Mouse (Mus musculus) lung, postnatal 4 days (tissue): ENCODE measurements around the gene Epha2.
A peak's percentile ranks its signal among the peaks of the same experiment; 100 is the strongest.

ENCODE experiments used
- DNase-seq, 2 experiments: peaks; one replicate each; pipeline ENCODE4 v3.0.0; 2021

The Epha2 gene

DNA sequence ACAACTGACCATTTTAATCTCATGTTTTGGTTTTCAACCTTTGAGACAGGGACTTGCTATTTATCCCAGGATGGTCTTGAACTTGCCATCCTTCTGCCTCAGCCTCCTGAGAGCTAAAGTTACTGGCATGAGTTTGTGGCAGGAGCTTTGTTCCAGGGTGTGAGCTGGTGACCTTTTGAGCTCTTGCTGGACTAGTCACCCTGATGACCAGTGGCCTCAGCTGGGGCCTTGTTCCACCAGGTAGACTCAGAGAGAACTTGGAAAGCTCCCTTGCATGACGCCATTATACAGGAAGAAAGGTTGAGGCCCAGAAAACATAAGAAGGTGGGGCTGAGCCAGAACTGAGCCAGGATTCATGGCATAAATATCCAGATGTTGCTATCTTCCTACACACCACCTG lies 20.6 kb upstream of the Epha2 start:
- DNase-seq: no peak

DNA sequence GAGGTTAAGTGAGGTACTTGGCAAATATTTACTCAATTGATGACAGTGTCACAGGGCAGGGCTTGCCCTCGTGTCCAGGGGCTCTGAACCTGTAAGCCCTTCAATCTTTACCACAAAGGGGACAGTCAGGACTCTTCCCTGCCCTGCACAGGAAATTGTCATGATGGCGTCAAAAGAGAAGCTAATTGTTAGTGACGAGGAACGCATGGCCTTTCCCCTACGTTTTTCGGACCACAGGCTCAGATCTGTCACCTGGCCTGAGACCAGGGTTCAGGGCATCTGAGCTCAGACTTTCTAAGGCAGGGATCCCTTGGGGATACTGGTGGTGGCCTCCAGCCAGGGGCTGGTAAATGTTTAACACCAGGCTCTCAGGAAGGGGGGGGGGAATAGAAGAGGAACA lies 19.9 kb upstream of the Epha2 start:
- DNase-seq: peak; percentile 49 to 73

DNA sequence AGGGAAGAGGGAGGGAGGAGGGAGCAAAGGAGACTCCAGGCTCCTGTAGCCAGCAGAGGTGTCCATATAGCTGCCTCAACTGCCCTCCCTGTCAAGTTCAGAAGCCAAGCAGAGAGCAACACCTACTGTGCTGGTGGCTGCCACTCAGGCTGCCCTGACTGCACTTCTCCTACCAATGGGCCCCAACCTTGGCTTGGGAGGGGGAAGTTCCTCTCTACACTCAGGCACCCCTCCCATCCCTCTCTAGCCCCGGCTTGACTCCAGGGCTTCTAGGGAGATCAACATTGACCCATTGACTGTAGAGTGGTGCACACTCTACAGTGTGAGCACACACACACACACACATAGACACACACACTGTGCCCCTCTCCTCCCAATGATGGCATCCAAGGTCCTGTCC lies 19.5 kb upstream of the Epha2 start:
- DNase-seq: no peak

DNA sequence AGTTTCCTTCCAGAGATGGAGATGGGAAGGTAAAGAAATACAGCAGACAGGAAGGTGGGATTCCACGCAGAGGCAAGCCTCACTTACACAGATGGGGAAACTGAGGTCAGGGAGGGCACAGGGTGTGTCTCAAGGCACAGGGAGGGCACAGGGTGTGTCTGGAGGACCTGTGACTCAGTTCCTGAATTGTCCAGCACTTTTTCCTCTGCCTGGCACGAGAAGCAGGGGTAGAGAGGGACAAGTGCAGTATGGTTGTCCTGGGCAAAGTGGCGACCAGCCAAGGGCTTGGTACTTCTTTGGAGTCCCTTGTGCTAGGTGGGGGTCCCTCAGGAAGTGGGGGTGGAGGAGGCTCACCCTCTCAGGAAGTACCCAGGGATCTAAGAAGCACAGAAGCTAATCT lies 19.0 kb upstream of the Epha2 start:
- peak in 1 of 2 experiments; percentile 59 for DNase-seq

DNA sequence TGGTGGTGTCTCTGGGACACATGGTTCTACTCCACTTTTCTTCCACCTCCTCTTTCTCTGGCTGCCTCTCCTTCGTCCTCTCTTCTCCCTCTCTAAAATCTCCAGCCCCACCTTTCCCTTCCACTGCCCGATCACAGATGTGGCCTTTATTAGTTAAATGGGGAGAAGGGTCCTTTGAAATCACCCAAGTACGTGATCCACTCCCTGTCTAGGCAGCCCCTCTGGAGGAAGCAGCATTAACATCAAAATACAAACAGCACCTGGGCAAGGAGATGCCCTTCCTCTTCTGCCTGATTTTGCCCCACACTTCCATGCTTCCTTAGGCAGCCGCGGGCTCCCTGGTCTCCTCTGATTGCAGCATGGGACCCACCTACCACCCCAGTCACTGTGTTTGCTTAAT lies 18.4 kb upstream of the Epha2 start:
- no peak for DNase-seq

DNA sequence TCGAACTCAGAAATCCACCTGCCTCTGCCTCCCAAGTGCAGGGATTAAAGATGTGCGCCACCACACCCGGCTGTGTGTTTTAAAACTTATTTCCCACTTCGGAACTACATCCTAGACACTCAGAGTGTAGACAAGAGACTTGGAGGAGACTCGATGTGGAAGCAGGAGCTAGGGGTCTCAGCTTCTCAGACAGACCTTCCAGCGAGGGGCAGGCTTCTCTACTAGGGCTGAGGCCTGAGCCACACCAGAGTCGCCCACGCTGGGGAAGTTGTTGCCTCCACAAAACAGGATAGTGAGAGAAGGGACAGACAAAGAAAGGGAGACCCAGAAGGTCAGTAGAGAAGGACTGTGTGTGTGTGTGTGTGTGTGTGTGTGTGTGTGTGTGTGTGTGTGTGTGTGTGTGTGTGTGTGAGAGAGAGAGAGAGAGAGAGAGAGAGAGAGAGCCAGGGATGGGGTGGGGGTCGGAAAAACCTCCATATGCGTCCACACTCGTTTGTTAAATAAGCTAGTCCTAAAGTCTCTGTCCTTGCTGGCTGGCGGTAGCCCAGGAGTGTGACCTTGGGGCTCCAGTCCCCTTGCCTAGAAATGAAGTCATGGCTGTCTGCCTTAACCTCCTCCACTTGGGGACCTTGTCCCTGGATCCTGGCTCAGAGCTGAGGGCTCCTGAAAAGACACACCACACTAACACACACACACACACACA lies 17.7 kb upstream of the Epha2 start:
- DNase-seq: no peak

DNA sequence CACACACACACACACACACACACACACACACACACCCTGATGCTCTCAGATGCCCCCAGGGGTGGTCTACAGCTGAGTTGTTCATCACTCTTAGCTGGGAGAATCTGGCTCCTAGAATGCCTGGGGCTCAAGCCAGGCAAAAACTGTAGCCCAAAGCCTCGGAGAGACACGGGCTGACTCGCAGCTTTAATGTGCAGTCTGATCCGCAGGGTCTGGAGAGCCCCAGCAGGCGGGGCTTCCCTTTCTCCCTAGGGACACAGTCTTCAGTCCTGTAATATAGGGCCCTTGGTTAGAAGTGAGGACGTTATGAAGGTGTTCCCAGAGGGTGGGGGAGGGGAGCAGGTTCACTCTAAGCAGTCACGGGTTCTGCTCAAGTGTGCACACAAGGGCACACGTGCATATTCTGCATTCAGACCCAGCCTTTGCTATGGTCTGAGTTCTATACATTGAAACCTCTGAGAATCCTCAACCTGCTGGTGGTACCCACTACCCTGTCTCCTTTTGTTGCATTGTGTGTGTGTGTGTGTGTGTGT lies 17.1 kb upstream of the Epha2 start:
- DNase-seq: no peak

DNA sequence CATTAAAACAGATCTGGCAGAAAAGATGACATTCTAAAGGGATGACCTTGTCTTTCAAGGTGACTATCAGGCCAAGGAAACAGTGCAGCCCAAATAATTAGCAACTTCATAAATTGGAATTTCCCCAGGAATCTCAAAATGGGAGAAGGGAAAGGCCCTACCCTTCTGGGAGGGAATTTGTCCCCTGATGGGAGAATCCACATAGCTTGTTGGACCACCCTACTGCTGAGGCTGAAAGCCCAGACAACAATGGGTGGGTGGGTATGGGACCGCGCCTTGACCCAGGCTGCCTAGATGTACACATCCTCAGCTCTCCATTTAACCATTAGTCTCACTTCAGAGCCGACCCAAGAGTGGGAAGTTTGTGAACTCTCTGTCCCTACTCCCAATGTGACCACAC lies 16.6 kb upstream of the Epha2 start:
- DNase-seq: no peak

DNA sequence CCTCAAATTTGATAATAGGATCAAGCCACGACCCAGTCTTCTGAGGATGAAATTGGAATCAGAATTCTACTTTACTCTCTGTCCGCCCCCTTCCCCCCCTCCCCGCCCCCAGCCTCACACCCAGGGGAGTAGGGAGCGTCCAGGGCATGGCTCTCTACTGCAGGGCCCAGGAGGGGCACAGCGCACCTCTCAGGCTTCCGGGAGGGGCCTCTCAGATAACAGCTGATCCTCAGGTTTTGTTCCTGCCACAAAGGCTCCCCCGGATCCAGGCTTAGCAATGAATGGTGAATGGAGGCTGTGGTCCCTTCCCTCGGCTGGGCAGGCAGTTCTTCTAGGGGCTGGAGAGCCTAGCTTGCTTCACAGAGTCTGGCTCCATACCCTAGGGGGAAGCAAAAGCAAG lies 15.9 kb upstream of the Epha2 start:
- DNase-seq: no peak

DNA sequence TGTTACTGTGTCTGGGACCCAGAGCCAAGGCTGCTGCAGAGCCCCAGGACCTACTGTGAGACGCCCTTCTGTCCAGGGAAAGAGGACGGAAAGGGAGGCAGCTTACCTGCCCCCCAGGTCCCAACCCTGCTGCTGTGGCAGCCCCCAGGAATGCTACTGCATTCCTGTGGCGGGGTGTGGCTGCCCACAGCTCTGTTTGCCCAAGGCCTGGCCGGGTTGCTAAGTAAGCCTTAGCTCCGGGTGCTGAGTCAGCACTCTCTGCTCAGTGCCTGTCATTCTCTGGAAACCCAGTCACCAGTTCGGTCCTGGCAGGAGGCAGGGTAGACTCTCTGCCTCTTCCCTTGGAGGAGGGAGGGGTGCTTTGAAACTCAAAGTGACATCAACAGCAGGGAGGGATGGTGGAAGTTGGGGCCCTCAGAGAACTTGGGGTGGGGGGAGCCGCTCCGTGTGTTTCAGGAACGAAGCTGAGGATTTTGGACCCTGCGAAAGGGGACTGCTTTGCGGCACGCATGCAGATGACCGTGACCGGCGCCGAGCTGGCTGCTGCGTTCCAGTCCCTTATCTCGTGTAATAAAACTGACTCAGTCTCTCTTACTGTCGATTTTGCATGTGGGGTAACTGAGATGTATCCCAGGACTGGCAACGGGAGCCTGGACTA lies 14.1 kb upstream of the Epha2 start:
- peak; percentile 76 to 87 for DNase-seq

DNA sequence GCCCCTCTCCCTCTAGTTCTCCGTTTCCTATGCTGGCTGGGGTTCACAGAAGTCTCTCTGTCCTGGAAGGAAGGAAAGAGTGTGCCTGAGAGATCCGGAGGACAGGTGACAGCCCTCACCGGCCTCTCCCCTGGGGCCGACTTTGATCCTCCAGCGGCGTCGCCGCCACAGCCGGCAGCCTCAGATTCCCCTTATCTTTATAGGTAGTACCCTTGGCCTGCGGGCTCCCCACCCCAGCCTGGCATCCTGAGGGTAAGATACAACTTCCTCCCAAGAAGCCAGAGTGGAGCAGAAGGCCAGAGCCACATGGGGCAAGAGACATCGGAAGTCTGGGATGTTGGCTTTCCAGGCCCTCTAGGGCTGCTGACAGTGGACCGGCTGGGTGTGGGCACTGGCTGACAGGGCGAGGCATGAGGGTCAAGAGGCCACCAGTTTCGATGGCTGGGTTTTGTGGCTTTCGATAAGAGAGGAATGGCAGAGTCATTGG lies 13.5 kb upstream of the Epha2 start:
- DNase-seq: peak in 1 of 2 experiments; percentile 52

DNA sequence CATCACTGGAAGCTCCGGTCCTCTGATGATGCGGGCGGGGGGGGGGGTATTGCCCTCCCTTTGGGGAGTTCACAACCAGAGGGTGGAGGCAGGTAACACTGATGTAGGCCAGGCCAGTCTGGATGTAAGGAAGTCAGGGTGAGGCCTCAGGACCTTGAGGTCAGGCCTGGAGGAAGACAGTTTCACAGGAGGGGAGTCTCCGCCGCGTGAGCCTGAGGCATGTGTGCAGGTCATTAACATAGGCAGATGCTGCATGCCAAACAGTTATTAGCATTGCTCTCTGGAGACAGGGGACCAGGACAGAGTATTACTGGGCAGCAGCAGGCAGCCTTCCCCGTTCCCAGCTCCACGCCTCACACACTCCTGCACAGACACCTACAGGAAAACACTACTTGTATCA lies 12.9 kb upstream of the Epha2 start:
- no peak for DNase-seq

DNA sequence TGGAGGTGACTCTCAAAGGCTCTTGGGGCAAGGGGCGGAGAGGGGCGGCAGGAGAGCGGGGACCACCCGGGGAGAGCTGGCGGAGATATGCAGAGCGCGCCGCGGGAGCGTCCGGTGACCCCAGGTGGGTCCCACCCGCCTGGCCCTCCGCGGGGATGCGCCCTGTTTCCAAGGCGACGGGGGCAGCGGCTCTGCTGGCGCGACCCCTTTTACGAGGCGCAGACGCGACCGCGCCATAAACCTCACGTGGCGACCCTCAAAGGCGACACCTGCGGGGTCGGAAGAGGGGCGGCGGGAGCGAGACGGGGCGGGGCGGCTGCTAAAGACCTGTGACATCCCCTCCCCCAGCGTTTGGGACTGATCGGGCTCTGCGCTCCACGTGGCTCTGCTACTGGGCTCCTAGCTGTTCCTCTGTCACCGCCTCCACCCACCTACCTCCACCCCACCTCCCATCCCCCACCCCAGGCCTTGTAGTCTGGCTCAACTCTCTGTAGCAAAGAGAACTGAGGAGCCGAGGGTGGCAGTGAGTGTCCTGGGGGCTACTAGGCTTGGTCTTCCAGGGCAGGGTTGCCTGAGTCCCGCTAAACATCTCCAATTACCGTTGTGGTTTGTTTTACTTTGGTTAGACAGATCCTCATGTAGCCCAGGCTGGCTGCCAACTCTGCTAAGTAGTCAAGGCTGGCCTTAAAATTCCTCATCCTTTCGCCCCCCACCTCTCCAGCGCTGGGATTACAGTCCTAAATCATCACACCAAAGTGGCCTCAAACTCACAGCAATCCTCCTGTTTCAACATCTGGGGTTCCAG lies 9.3 kb upstream of the Epha2 start:
- DNase-seq: no peak

DNA sequence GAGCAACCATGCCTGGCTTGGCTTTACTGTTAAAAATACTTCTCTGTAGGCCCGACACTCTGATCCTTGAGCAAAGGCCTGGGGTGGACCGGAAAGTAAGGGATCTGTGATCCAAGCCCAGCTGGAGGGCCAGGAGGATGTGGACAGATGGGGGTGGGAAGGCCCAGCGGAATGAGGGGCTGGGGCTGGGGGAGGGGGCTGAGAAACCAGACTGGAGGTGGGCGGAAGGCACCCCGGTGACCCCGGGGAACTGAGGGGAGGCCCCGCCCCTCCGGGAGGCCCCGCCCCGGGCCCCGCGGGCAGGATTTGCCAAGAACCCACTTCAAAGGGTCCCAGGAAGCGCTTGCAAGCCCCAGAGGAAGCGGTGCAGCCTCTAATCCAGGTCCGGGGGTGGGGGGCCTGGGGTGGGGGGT lies 5.3 kb upstream of the Epha2 start:
- DNase-seq: no peak

DNA sequence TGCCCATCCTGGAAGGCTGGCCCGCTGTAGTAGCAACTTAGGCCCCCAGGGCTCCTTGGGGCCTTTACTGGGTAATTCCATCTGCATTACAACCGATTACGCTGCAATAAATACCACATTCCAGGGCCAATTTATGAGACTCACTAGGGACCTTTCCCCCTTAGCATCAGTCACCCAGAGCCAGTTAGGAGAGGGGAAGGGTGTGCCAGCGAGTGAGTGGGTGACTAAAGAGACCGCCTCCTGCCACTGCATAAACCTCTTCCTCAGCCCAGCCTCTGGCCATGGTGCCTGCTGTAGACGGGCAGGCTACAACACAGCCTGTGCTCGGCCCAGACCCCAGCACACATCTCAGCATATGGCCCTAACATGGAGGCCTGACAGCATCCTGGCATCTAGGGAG lies 3.1 kb upstream of the Epha2 start:
- DNase-seq: no peak

DNA sequence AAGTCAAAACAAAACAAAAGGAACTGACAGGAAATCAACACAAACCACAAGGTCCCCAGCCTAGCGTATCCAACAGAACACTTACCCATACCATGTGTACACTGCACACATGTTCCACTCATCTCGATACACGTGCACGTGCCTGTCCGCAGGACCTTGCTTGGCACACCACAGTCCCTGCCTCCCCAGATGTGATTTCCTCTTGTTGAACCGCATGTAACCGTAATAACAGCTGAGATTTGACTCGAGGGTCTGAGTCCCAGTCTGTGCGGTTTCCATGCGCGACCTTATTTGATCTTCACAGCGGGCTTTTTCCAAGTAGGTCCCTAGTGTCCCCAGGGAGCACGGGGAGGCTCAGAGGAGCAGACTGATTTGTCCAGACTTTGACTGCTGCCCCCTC lies 1.7 kb upstream of the Epha2 start:
- DNase-seq: no peak

DNA sequence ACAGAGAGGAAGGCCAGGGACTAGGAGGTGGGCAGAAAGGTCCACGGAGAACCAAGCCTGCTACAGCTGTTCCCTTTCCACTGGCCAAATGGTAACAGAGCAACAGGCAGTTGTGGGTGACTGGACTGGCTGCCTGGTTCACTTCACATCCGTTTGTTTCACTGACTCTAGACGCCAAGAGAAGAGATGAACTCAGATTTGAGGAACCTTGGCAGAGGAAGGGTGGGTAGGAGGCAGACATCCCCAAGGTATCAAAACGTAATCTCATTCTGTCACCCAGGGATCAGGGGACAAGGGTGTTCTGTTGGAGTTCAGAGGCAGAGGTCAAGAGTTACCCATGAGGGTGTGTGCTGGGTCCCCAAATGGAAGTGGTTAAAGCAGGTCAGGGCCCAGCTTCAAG lies 844 bp upstream of the Epha2 start:
- DNase-seq: no peak

DNA sequence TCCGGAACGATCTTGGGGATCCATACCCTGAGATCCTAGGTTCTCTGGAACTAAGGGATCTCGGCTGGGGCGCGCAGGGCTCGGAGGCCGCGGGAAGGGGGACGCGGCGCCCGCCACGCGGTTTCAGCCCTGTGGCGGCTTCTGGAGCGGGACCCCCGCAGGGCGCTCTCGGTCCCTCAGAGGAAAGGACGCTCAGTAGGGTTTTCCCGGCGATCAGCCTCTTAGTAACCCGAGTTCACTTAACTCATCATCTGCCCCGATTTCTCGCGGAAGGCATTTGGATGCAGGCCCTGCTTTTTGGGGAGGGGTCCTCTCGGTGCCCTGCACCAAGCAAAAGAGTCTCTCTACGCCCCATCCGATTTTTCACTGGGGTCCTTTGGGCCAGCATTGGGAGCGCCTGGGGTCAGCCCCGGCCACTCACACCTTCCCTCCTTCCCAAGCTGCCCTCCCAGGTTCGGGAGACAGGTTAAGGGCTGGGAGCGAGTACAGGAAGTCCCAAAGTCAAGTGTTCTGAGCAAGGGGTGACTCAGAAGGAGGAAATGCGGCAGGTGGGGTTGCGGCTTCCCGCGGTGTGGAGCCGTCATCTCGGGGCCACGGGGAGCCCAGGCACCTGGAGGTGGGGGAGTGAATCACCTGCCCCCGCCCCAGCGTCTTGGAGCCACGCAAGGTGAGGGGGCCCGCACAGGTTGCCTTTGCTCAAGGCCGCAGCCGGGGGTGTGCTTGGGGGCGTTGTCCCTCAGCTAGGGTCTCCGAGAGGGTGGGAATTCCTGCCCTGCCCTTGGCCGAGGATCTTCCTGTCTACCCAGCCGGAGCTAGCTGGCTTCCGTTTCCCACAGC lies 769 bp downstream of the Epha2 start:
- peak; percentile 73 to 81 for DNase-seq

DNA sequence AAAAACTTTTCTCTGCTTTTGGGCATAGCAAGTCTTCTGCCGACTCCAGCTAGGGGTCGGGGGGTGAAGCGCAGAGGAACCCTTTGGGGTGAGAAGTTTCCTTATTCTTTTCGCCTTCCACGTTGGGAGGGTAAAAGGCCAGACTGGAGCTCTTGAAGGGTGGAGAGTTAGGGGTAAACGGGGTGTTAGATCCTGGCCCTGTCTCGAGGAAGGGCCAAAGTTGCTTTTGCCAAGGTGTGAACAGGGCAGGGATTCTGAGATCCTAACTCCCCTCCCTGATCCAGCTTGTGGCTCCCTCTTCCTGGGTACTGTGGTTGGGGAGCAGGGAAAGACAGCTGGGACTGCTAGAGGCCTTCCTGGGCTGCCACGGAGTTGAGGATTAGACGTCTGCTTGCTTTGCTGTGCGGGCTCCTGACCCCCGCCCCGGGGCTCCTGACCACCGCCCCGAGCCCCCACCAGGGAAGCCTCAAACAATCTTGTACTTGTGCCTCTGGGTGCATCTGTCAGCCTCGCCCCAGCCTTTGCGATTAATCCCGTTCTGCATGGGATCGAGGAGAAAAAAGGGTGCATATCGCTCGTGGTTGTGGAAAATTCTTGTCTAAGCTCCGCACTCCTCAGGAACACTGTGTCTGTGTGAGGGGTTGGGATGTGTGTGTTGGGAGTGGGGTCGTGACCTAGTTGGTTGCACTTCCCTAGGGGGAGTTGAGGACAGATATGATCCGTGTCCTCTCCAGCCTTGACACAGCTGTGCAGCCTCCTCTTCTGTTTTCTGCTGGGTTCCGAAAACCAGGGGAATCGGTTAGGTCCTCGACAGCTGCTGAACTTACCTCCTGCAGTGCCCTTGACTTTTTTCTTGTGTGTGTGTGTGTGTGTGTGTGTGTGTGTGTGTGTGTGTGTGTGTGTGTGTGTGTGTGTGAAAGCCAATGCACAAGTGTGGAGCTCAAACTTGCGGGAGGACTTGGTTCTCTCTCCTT lies 1.7 kb downstream of the Epha2 start:
- DNase-seq: no peak

DNA sequence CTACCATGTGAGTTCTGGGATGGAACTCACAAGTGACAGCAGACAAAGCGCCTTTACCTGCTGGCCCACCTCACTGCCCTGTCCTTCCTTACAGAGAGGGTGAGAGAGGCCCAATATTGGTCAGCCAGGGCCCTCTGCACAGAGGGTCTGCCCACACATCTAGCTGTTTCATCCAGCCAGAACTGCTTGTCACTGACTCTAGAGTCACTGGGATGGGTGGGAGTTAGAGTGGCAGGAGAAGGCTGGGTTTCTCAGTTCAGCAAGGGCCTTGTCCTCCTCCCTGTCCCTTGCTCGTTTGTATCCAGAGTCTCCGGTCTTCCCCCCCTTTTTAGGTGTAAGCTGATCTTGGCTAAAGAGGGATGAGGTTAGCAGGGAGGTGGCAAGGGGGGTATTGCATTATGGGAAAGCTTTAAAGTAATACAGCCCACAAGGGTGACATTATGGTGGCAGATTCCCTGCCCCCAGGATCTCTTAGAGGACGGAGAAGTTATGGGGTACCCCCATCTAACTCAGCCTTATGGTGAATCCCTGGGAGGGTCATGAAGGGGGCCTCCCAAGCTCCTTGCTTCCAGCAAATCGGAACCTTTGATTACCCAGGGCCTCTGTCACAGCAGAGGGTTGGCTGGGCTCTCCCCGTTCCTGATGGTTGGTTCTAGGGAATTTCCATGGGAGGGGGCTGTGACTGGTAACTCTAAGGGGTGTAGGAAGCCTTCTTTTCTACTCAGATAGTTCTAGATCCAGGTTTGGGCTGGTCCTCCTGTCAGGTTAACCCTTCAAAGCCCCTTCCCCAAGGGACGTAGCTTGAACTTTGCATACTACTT lies 2.6 kb downstream of the Epha2 start:
- no peak for DNase-seq

DNA sequence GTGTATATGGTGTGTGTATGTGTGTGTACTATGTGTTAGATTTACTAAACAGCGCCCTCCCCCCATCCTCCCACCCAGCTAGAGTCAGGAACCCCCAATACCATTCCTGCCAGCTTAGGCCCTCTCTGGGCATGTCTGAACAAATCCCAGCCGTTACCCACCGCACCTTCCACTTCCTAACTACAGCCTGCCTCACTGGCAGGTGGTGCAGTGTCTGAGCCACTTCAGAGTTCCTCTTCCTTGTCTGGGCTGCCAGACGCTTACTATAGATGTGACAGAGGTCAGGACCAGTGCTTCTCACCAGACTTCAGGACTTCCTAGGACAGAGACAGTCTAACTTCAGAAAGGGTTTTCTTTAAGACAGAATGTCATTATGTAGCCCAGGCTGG lies 3.2 kb downstream of the Epha2 start:
- no peak for DNase-seq
